Mouse (Mus musculus) embryonic fibroblast, embryonic 13.5 days (primary cell): ENCODE results near the gene Cfap161. TPM values are rescaled to one million over a fixed set of nuclear protein-coding genes. Genes with fewer than 3 reads are reported as not detected.

Source experiments
- H3K27ac ChIP-seq: 2 replicates; pipeline ENCODE4 v1.5.1; 2012; ENCODE audit warnings: low read length, control low read depth, inconsistent platforms; ENCODE audit not compliant: insufficient read depth
- H3K4me1 ChIP-seq: 2 replicates; pipeline ENCODE4 v1.6.1; 2011; ENCODE audit warnings: low read length; ENCODE audit not compliant: control insufficient read depth, insufficient read depth
- H3K4me3 ChIP-seq: 2 replicates; pipeline ENCODE4 v1.5.1; 2011; ENCODE audit warnings: mild to moderate bottlenecking, control low read depth, low read length; ENCODE audit not compliant: insufficient read depth
- CTCF ChIP-seq: IDR thresholded peaks from 2 replicates; pipeline ENCODE4 v1.5.1; 2011; ENCODE audit warnings: mild to moderate bottlenecking, control low read depth, low read length, moderate library complexity, borderline replicate concordance; ENCODE audit not compliant: insufficient read depth
- POLR2A ChIP-seq: IDR thresholded peaks from 2 replicates; pipeline ENCODE4 v1.6.1; 2011; ENCODE audit warnings: low read depth, mild to moderate bottlenecking, control low read depth, low read length, moderate library complexity
- polyA plus RNA-seq: library from polyadenylated mRNA; stranded (reverse); fragments of >200 nt; gene quantifications from 2 replicates; pipeline ENCODE4 v1.2.4, GENCODE M21; 2011; ENCODE audit warnings: low read depth; ENCODE audit not compliant: missing spikeins, insufficient read length

The Cfap161 gene
- polyA plus RNA-seq, 1 experiment, result not detected

DNA sequence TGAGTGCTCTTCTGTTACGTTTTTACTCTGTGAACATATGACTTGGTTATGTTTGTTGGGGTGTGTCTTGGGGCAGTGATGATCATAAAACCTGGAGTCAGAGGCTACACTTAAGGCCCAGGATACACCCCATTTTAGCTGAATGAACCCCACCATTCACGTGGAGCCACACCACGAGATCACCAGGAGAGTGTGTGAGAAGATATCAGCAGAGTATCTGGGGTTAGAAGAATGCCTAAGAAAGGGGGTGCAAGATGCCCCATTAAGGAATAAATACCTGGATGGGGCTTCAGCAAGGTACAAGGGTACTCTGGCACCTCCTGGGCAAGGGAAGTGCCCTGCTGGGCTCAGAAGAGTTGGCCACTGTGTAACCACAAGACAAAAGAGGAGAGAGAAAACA lies 60.4 kb downstream of the Cfap161 start:
- TF ChIP-seq POLR2A, result no peak
- no peak for TF ChIP-seq CTCF
- Histone ChIP-seq H3K4me3 (no peak overlapping the region), H3K4me1 (peaks cover 5% of the 10 kb centered on the region), H3K27ac (no peak overlapping the region)

DNA sequence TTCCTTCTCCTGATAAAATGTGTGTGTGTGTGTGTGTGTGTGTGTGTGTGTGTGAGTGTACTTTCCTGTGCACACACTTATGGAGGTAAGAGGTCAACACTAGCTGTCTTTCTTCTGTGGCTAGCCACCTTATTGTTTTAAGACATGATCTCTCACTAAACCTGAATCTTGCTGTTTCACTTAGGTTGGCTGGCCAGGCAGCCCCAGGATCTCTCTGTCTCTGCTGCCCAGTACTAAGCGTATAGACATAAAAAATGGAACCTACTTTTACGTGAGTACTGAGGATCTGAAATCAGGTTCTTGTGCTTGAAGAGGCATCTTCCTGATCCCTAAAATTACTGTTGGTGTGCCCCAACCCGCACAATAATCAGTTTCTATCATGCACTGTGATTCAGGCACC lies 61.9 kb downstream of the Cfap161 start:
- H3K4me3 ChIP-seq, result no peak overlapping the region
- H3K27ac ChIP-seq, result no peak overlapping the region
- TF ChIP-seq CTCF (no peak), POLR2A (no peak)
- no peaks in the 10 kb centered on the region; the same call in 1 of the 2 replicates for H3K4me1 ChIP-seq

DNA sequence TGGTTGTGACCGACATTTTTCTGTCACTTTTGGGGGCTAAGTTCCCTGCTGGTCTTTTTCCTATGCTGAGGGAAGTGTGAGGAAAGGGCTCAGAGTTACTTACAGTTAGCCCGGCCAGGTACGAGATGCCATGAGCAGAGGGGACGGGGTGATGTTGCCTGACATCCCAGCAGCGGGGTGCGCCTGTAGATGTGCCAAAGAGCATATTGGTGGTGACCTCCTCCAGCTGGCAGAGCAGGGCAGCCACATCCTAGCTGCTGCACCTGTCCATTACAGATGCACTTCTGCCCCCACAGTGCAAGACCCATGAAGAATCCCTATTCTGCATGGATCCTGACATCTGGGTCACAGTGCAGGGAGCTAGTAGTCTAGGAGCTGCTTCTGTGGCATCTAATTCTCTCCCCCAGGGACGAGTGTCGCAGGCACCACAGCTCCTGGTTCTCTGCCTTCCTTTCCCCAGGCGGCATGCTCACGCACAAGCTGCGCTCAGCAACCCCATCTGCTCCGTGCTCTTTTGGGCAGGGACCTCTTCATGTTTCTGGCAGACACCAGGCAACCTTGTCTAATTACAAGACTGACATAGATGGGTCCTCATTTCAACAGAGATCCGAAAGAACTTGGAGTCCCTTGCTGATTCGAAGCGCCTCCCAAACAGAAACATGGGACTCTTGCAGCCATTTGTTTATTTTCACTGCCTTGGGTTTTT lies 62.6 kb downstream of the Cfap161 start:
- no peaks in the 10 kb centered on the region; the same call in 1 of the 2 replicates for H3K4me1 ChIP-seq
- H3K4me3 ChIP-seq, result no peak overlapping the region
- no peak overlapping the region for H3K27ac ChIP-seq
- TF ChIP-seq POLR2A, result no peak
- TF ChIP-seq CTCF, result no peak

DNA sequence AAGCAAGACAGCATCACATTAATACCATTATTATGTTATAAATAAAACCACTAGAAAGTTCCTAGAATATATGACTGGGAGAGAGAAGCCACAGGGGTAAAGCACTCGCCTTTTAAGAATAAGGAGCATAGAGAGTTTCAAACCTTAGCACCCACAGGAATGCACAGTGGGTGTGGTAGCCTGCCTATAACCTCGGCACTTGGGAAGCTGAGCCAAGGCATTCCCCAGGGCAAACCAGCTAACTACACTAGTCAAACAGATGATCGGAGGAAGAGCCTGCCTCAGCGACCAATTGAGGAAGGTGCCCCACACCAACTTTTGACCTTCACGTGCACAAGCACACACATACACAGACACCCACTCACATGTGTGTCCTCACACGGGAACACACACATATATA lies 63.4 kb downstream of the Cfap161 start:
- Histone ChIP-seq H3K4me1 (no peaks in the 10 kb centered on the region; the same call in 1 of the 2 replicates), H3K4me3 (no peak overlapping the region), H3K27ac (no peak overlapping the region)
- TF ChIP-seq CTCF (no peak), POLR2A (no peak)

DNA sequence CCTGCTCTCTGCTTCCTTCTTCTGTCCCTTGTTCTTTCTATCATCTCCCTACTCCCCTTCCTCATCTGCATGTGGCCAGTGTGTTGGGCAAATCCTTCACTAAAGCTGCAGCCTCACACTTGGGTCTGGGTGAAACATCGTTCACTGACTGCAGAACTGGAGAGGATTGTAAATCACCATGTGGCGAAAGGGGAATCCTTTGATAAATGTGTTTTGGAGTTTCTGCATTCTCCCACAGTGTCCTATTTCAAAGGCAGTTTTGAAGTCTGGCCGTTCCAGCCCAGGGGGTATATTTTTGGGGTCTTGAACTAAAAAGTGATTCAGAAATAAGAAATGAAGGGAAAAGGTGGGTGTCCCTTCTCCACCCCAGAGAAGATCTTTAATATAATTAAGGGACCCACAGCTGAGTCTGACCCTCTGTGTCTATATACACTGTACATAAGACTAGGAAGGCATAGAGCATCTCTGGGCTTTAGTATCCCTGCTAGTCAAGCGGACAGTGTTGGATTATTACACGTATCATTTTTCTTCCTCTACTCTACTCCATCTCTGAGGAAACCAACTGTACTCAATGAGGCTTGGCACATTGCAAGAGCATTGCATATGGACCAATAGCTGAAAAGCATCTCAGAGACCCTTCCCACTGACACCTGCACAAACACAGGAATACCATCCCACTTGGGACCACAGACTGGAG lies 67.6 kb downstream of the Cfap161 start:
- no peak overlapping the region for H3K4me3 ChIP-seq
- H3K27ac ChIP-seq, result no peak overlapping the region
- no peak for TF ChIP-seq POLR2A
- no peak for TF ChIP-seq CTCF
- H3K4me1 ChIP-seq, result no peaks in the 10 kb centered on the region; the same call in 1 of the 2 replicates

DNA sequence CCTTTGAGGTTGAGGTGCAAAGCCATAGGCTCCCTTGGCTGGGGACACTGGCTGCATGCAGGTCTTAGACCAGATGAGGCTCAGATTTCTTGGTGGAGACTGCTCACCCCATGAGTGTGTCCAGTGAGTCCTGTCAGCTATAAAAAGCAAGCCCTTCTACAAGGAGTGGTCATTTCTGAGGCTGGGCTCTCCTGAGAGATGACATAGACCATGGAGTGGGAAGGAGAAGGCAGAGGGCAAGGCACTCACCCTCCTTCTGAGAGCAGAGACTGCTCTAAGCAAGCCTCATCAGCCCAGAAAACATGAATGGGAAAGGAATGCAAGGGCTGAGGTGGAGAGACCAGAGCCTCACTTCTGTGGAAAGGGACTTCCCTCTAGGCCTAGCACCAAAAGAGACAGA lies 68.9 kb downstream of the Cfap161 start:
- Histone ChIP-seq H3K27ac (no peak overlapping the region), H3K4me3 (no peak overlapping the region), H3K4me1 (no peaks in the 10 kb centered on the region; the same call in 1 of the 2 replicates)
- TF ChIP-seq POLR2A (no peak), CTCF (no peak)

DNA sequence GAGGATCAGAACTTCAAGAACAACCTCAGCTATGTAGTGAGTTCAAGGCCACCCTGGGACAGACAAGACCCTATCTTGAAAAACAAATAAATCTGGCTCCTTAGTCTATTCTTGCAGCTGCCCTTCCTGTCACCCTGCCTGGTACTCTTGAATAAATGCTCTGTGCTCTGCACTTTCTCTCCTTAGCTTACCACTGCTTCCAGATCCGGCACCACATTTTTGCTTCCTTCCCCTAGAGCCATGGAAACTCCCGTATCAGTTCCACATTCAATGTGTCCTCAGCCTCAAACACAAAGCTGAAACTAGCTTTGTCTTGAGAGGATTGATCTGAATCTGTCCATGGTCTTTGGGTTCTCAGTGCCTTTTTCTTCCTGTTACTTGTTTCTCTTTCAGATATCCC lies 70.1 kb downstream of the Cfap161 start:
- Histone ChIP-seq H3K4me1 (no peaks in the 10 kb centered on the region), H3K27ac (no peak overlapping the region), H3K4me3 (no peak overlapping the region)
- TF ChIP-seq CTCF, result no peak
- TF ChIP-seq POLR2A, result no peak

Other genes starting within 250 kb of the Cfap161 start
- not detected in 2 replicates for gene Tmc3, start 210.0 kb downstream of the Cfap161 start, polyA plus RNA-seq
- 16.4 and 17.6 TPM in 2 replicates for gene Stard5, start 162.9 kb downstream of the Cfap161 start, polyA plus RNA-seq
- gene Il16, start 49.2 kb downstream of the Cfap161 start, polyA plus RNA-seq, result 0.47 TPM in 1 of 2 replicates, not detected in the other
- 12.4 and 14.1 TPM in 2 replicates for gene Tlnrd1, start 89.4 kb upstream of the Cfap161 start, polyA plus RNA-seq
- 93.1 and 93.7 TPM in 2 replicates for gene Mesd, start 89.6 kb upstream of the Cfap161 start, polyA plus RNA-seq